Mouse (Mus musculus) lung, adult 10 weeks (tissue): ENCODE results near the gene Acadm. TPM values are rescaled to one million over a fixed set of nuclear protein-coding genes. Genes with fewer than 3 reads are reported as not detected.

Experiments
- polyA plus RNA-seq: library from polyadenylated mRNA; stranded (reverse); fragments of 350-450 nt; fragmentation: Illumina TruSeq; extraction: RNeasy Lipid Tissue Mini Kit (QIAGEN cat#74804); gene quantifications from one replicate; pipeline ENCODE4 v1.2.3, GENCODE M21; 2014; ENCODE audit warnings: low read depth, low replicate concordance; ENCODE audit not compliant: insufficient read depth

The Acadm gene
- polyA plus RNA-seq, result 84.3 TPM

GRCm38 (mm10) chr3:153944335-153944990, at the start of gene Acadm:
Acadm (minus strand) TSS chr3:153944632.

GRCm38 (mm10) chr3:153973171-153973948, 28.9 kb upstream of the Acadm start, which contains the start of gene Slc44a5:
Slc44a5 (plus strand) TSS chr3:153973436.

GRCm38 (mm10) chr3:153912546-153913509, 31.6 kb downstream of the Acadm start, which contains the start of gene Rabggtb:
Rabggtb (minus strand) TSS chr3:153913009.

GRCm38 (mm10) chr3:153906136-153906871, 38.1 kb downstream of the Acadm start, which contains the start of gene Msh4:
Msh4 (minus strand) TSS chr3:153906138.

Other genes starting within 250 kb of the Acadm start
- 3.3 TPM for gene St6galnac3, start 219.5 kb downstream of the Acadm start, polyA plus RNA-seq
- not detected for gene Asb17, start 100.4 kb downstream of the Acadm start, polyA plus RNA-seq
- gene Msh4, start 38.5 kb downstream of the Acadm start, polyA plus RNA-seq, result not detected
- gene Rabggtb, start 31.6 kb downstream of the Acadm start, polyA plus RNA-seq, result 40.4 TPM
- 0.08 TPM for gene Slc44a5, start 28.8 kb upstream of the Acadm start, polyA plus RNA-seq